Mouse (Mus musculus) embryonic fibroblast, embryonic 13.5 days (primary cell): ENCODE data around the gene Cacna1c.

Experiments used
- CTCF ChIP-seq: IDR thresholded peaks from 2 replicates; pipeline ENCODE4 v1.5.1; 2011; ENCODE audit warnings: mild to moderate bottlenecking, control low read depth, low read length, moderate library complexity, borderline replicate concordance; ENCODE audit not compliant: insufficient read depth
- POLR2A ChIP-seq: IDR thresholded peaks from 2 replicates; pipeline ENCODE4 v1.6.1; 2011; ENCODE audit warnings: low read depth, mild to moderate bottlenecking, control low read depth, low read length, moderate library complexity

- TF ChIP-seq POLR2A (no peak), CTCF (no peak)
Measured at GRCm38 (mm10) chr6:118937536-118937935, 258.7 kb downstream of the Cacna1c start.
